Mouse (Mus musculus): ENCODE measurements around the gene Gm48551. TPM values are rescaled to one million over a fixed set of nuclear protein-coding genes. Genes with fewer than 3 reads are reported as not detected.

The Gm48551 gene
- total RNA-seq, 1 experiment from 2014 or later = 5.6 TPM

- ATAC-seq (ENCODE audit: extremely low read depth, insufficient number of reproducible peaks, low FRiP score, poor library complexity, severe bottlenecking) = no peak
Measured at GRCm38 (mm10) chr10:81412586-81413309, 28.5 kb downstream of the Gm48551 start.

- ATAC-seq (ENCODE audit: extremely low read depth, insufficient number of reproducible peaks, low FRiP score, poor library complexity, severe bottlenecking) = peak; percentile 21; the same call in 1 of the 2 replicates
Measured at GRCm38 (mm10) chr10:81413310-81414261, 29.3 kb downstream of the Gm48551 start.

- ATAC-seq (ENCODE audit: extremely low read depth, insufficient number of reproducible peaks, low FRiP score, poor library complexity, severe bottlenecking) = no peak
Measured at GRCm38 (mm10) chr10:81414682-81415081, 30.4 kb downstream of the Gm48551 start.

GRCm38 (mm10) chr10:81415146-81415545, 30.9 kb downstream of the Gm48551 start:
- no peak for ATAC-seq (ENCODE audit: extremely low read depth, insufficient number of reproducible peaks, low FRiP score, poor library complexity, severe bottlenecking)

GRCm38 (mm10) chr10:81415549-81416310, 31.5 kb downstream of the Gm48551 start:
- ATAC-seq (ENCODE audit: extremely low read depth, insufficient number of reproducible peaks, low FRiP score, poor library complexity, severe bottlenecking) = no peak

GRCm38 (mm10) chr10:81416581-81417226, 32.4 kb downstream of the Gm48551 start:
- ATAC-seq (ENCODE audit: extremely low read depth, insufficient number of reproducible peaks, low FRiP score, poor library complexity, severe bottlenecking) = no peak

- no peak for ATAC-seq (ENCODE audit: extremely low read depth, insufficient number of reproducible peaks, low FRiP score, poor library complexity, severe bottlenecking)
Measured at GRCm38 (mm10) chr10:81417227-81418215, 33.3 kb downstream of the Gm48551 start.

- no peak for ATAC-seq (ENCODE audit: extremely low read depth, insufficient number of reproducible peaks, low FRiP score, poor library complexity, severe bottlenecking)
Measured at GRCm38 (mm10) chr10:81418216-81419070, 34.2 kb downstream of the Gm48551 start.

GRCm38 (mm10) chr10:81419111-81419928, 35.1 kb downstream of the Gm48551 start:
- ATAC-seq (ENCODE audit: extremely low read depth, insufficient number of reproducible peaks, low FRiP score, poor library complexity, severe bottlenecking) = no peak

GRCm38 (mm10) chr10:81420191-81420767, 36.0 kb downstream of the Gm48551 start:
- ATAC-seq (ENCODE audit: extremely low read depth, insufficient number of reproducible peaks, low FRiP score, poor library complexity, severe bottlenecking) = no peak

- ATAC-seq (ENCODE audit: extremely low read depth, insufficient number of reproducible peaks, low FRiP score, poor library complexity, severe bottlenecking) = no peak
Measured at GRCm38 (mm10) chr10:81421041-81421796, 37.0 kb downstream of the Gm48551 start.

- no peak for ATAC-seq (ENCODE audit: extremely low read depth, insufficient number of reproducible peaks, low FRiP score, poor library complexity, severe bottlenecking)
Measured at GRCm38 (mm10) chr10:81421797-81422100, 37.5 kb downstream of the Gm48551 start.

- no peak for ATAC-seq (ENCODE audit: extremely low read depth, insufficient number of reproducible peaks, low FRiP score, poor library complexity, severe bottlenecking)
Measured at GRCm38 (mm10) chr10:81422191-81422590, 37.9 kb downstream of the Gm48551 start.

- no peak for ATAC-seq (ENCODE audit: extremely low read depth, insufficient number of reproducible peaks, low FRiP score, poor library complexity, severe bottlenecking)
Measured at GRCm38 (mm10) chr10:81422661-81423217, 38.5 kb downstream of the Gm48551 start.

Data from neutrophil, adult 5-6 weeks (primary cell).